Comparison of ENCODE assay signal across 12 mouse cellular contexts in the genomic region with DNA sequence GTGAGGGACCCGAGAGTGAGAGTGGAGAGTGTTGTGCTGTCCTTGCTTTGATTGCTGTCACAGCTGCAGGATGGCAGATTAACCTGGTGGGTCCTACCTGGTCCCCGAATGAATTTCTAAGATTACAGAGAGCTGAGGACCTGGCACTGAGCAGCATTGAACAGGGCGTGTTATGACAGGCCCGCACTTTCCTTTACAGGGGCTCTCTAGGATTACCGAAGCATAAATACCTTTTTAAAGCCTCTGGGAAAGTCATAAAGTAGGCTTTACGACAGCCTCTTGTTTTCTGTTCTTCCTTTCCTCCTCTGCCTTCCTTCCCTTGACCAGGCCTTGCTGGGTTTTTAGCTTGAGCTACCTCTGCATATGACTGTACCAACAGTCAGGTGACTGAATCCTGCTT.
A peak's percentile ranks its signal among the peaks of the same experiment; 100 is the strongest.
DNase-seq lines count a peak whose midpoint lies in the region; ATAC-seq and TF ChIP-seq lines count a peak whose summit lies in the region.
"Had no signal": no experiment of that assay in that cellular context is flagged by ENCODE, and none has a peak within 500 bp of the region (broad histone marks: within the 10 kb centered on the region; RNA-seq: fewer than 3 reads in every experiment).

No protein-coding gene starts in this region.

- ATAC-seq in forebrain, embryonic 15.5 days (replicated peaks) = no peak
- ATAC-seq in forebrain, embryonic 16.5 days = no peak
- ATAC-seq in kidney, postnatal 0 days (replicated peaks; ENCODE audit: low FRiP score, low read depth) = no peak
- ATAC-seq in intestine, embryonic 14.5 days (replicated peaks; ENCODE audit: low FRiP score, low TSS enrichment, low read depth) = no peak
- no peak for ATAC-seq in stomach, embryonic 14.5 days (ENCODE audit: insufficient number of reproducible peaks, insufficient read depth, low FRiP score, low read depth)
- ATAC-seq in activated CD4-positive, CD25-positive, alpha-beta regulatory T cell, adult 4 months = no peak
- ATAC-seq in monocyte, adult 5-6 weeks (replicated peaks; ENCODE audit: insufficient number of reproducible peaks, low FRiP score, low TSS enrichment, poor library complexity, severe bottlenecking) = no peak
- ATAC-seq: midbrain, embryonic 13.5 days had no signal

- no peak overlapping the region for H3K4me2 ChIP-seq in forebrain, embryonic 15.5 days (replicated peaks)
- H3K4me2 ChIP-seq in forebrain, embryonic 16.5 days (ENCODE audit: low read length) = no peak overlapping the region
- H3K4me2 ChIP-seq in kidney, postnatal 0 days (ENCODE audit: low read length) = no peak overlapping the region
- peak overlapping the region; percentile 13; the same call in 1 of the 2 replicates for H3K4me2 ChIP-seq in intestine, embryonic 14.5 days (ENCODE audit: low read length)
- 0 out of 2 replicates have a peak overlapping the region, but pooled peaks have one; percentile 12 for H3K4me2 ChIP-seq in stomach, embryonic 14.5 days (replicated peaks; ENCODE audit: low read depth, low read length)
- H3K4me2 ChIP-seq: midbrain, embryonic 13.5 days had no signal

- no peak for TF ChIP-seq CTCF in kidney, postnatal 0 days (IDR thresholded peaks at IDR 0.05; ENCODE audit: low read depth)

- peak overlapping the region; percentile 46; the same call in 1 of the 2 replicates for H3K27ac ChIP-seq in forebrain, embryonic 15.5 days (replicated peaks)
- no peak overlapping the region for H3K27ac ChIP-seq in forebrain, embryonic 16.5 days (ENCODE audit: low read length)
- H3K27ac ChIP-seq in kidney, postnatal 0 days = 0 out of 2 replicates have a peak overlapping the region, but pooled peaks have one; percentile 51
- peak overlapping the region; percentile 97 for H3K27ac ChIP-seq in intestine, embryonic 14.5 days (ENCODE audit: low read depth)
- H3K27ac ChIP-seq in stomach, embryonic 14.5 days (ENCODE audit: low read length) = peak overlapping the region; percentile 99
- H3K27ac ChIP-seq: liver, embryonic 14.5 days; midbrain, embryonic 13.5 days had no signal

- no peaks in the 10 kb centered on the region for H3K9me3 ChIP-seq in forebrain, embryonic 15.5 days
- H3K9me3 ChIP-seq in forebrain, embryonic 16.5 days (ENCODE audit: control insufficient read depth, low read length) = no peaks in the 10 kb centered on the region
- no peaks in the 10 kb centered on the region for H3K9me3 ChIP-seq in kidney, postnatal 0 days (replicated peaks; ENCODE audit: low read length)
- no peaks in the 10 kb centered on the region for H3K9me3 ChIP-seq in intestine, embryonic 14.5 days (ENCODE audit: control insufficient read depth, low read length)
- no peaks in the 10 kb centered on the region for H3K9me3 ChIP-seq in stomach, embryonic 14.5 days (ENCODE audit: control insufficient read depth, low read depth, low read length)
- H3K9me3 ChIP-seq: midbrain, embryonic 13.5 days had no signal

- 75% methylated on average over 6 of the region's 6 CpGs for WGBS in forebrain, embryonic 15.5 days
- 86% methylated on average over 6 of the region's 6 CpGs for WGBS in forebrain, embryonic 16.5 days
- 39% methylated on average over 6 of the region's 6 CpGs for WGBS in kidney, postnatal 0 days
- WGBS in intestine, embryonic 14.5 days = 15% methylated on average over 6 of the region's 6 CpGs
- WGBS in stomach, embryonic 14.5 days = 31% methylated on average over 6 of the region's 6 CpGs

- no peaks in the 10 kb centered on the region for H3K27me3 ChIP-seq in forebrain, embryonic 15.5 days
- H3K27me3 ChIP-seq in forebrain, embryonic 16.5 days (replicated peaks; ENCODE audit: control insufficient read depth, insufficient read depth, low read length) = 0 out of 2 replicates have a peak, but pooled peaks cover 3% of the 10 kb centered on the region
- H3K27me3 ChIP-seq in kidney, postnatal 0 days (ENCODE audit: insufficient read depth, low read length) = no peaks in the 10 kb centered on the region
- H3K27me3 ChIP-seq in intestine, embryonic 14.5 days (replicated peaks; ENCODE audit: control insufficient read depth, insufficient read depth, low read length) = no peaks in the 10 kb centered on the region
- no peaks in the 10 kb centered on the region for H3K27me3 ChIP-seq in stomach, embryonic 14.5 days (ENCODE audit: control insufficient read depth, insufficient read depth, low read length)

- H3K36me3 ChIP-seq in forebrain, embryonic 15.5 days = no peaks in the 10 kb centered on the region
- H3K36me3 ChIP-seq in forebrain, embryonic 16.5 days (ENCODE audit: control insufficient read depth, insufficient read depth) = no peaks in the 10 kb centered on the region
- no peaks in the 10 kb centered on the region for H3K36me3 ChIP-seq in kidney, postnatal 0 days (ENCODE audit: insufficient read depth, low read length)
- no peaks in the 10 kb centered on the region for H3K36me3 ChIP-seq in intestine, embryonic 14.5 days (ENCODE audit: control insufficient read depth, insufficient read depth, low read length)
- no peaks in the 10 kb centered on the region for H3K36me3 ChIP-seq in stomach, embryonic 14.5 days (ENCODE audit: control insufficient read depth, insufficient read depth, low read length)
- H3K36me3 ChIP-seq: midbrain, embryonic 13.5 days had no signal

- no peak overlapping the region for H3K4me3 ChIP-seq in forebrain, embryonic 15.5 days
- no peak overlapping the region for H3K4me3 ChIP-seq in forebrain, embryonic 16.5 days (replicated peaks; ENCODE audit: low read length)
- H3K4me3 ChIP-seq in kidney, postnatal 0 days (replicated peaks; ENCODE audit: low read depth, low read length) = no peak overlapping the region
- H3K4me3 ChIP-seq in intestine, embryonic 14.5 days (ENCODE audit: low read depth, low read length) = no peak overlapping the region
- H3K4me3 ChIP-seq in stomach, embryonic 14.5 days (ENCODE audit: low read depth, low read length) = no peak overlapping the region
- H3K4me3 ChIP-seq: midbrain, embryonic 13.5 days had no signal

- DNase-seq in kidney, postnatal 0 days (ENCODE audit: low spot score) = no peak
- no peak for DNase-seq in kidney, postnatal 10 days
- no peak for DNase-seq in intestine, embryonic 14.5 days (ENCODE audit: low spot score)
- DNase-seq: adrenal gland, adult 2 months; spleen, adult 18-20 months had no signal

- H3K9ac ChIP-seq in forebrain, embryonic 15.5 days (replicated peaks) = no peak overlapping the region
- no peak overlapping the region for H3K9ac ChIP-seq in forebrain, embryonic 16.5 days (replicated peaks; ENCODE audit: low read depth, low read length)
- H3K9ac ChIP-seq in kidney, postnatal 0 days (ENCODE audit: low read depth, low read length) = no peak overlapping the region
- peak overlapping the region; percentile 41 for H3K9ac ChIP-seq in intestine, embryonic 14.5 days (ENCODE audit: low read length)
- peak overlapping the region; percentile 18; the same call in 1 of the 2 replicates for H3K9ac ChIP-seq in stomach, embryonic 14.5 days (replicated peaks; ENCODE audit: low read depth, low read length)
- H3K9ac ChIP-seq: liver, embryonic 14.5 days; midbrain, embryonic 13.5 days had no signal

- peaks cover 23% of the 10 kb centered on the region for H3K4me1 ChIP-seq in forebrain, embryonic 15.5 days
- H3K4me1 ChIP-seq in forebrain, embryonic 16.5 days (replicated peaks; ENCODE audit: control insufficient read depth, insufficient read depth, low read length) = peaks cover 22% of the 10 kb centered on the region
- H3K4me1 ChIP-seq in kidney, postnatal 0 days (replicated peaks; ENCODE audit: insufficient read depth, low read length) = peaks cover 36% of the 10 kb centered on the region
- peaks cover 63% of the 10 kb centered on the region for H3K4me1 ChIP-seq in intestine, embryonic 14.5 days (replicated peaks; ENCODE audit: control insufficient read depth, insufficient read depth, low read length)
- H3K4me1 ChIP-seq in stomach, embryonic 14.5 days (ENCODE audit: control insufficient read depth, insufficient read depth, low read length) = peaks cover 61% of the 10 kb centered on the region

Comparison
In these comparisons a context has a peak if more than half of its experiments do, and no peak if none do; other contexts are left out.
1. H3K4me2 ChIP-seq: peak in intestine, embryonic 14.5 days (single experiment) and stomach, embryonic 14.5 days (single experiment); none in forebrain, embryonic 15.5 days (single experiment), forebrain, embryonic 16.5 days (single experiment) and kidney, postnatal 0 days (single experiment).
2. H3K9ac ChIP-seq: peak in intestine, embryonic 14.5 days (single experiment) and stomach, embryonic 14.5 days (single experiment); none in forebrain, embryonic 15.5 days (single experiment), forebrain, embryonic 16.5 days (single experiment) and kidney, postnatal 0 days (single experiment).